Mouse (Mus musculus) lung, postnatal 0 days (tissue): Measurements from ENCODE around the gene Csrnp1.

ENCODE experiments used
- CTCF ChIP-seq: IDR thresholded peaks from 2 replicates; pipeline ENCODE4 v1.5.1; 2016; ENCODE audit warnings: antibody characterized with exemption, mild to moderate bottlenecking
- EP300 ChIP-seq: IDR thresholded peaks from 2 replicates; pipeline ENCODE4 v1.6.1; 2016; ENCODE audit warnings: antibody characterized with exemption, mild to moderate bottlenecking, control low read depth

DNA sequence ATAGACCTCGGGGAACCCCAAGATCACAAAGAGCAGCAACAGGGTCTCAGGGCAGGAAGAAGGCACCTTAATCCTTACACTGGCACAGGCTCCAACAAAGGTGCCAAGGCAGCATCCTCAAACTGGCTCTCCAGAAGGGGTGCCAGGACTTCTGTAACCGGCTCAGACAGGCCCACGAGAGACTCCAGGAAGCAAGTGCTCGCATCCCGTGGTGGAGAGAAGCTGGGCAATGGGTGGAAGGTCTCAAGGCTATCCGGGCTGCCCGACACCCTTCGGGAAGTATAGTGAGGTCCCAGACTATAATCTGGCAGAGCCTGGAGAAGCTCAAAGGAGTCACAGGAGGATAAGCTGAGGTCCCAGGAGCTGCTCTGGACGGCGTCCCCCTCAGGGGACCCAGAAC is 12.3 kb downstream of the Csrnp1 start:
- TF ChIP-seq CTCF (no peak), EP300 (no peak)
